Mouse (Mus musculus) hindbrain, postnatal 0 days (tissue): ENCODE results near the gene Ccdc184. TPM values are rescaled to one million over a fixed set of nuclear protein-coding genes. Genes with fewer than 3 reads are reported as not detected.

Source experiments
- ATAC-seq: fragments of 200-750 bp; cut with Nextera tagmentation; 2 replicates; pipeline ENCODE4 v1.8.0; 2017; ENCODE audit warnings: mild to moderate bottlenecking, moderate TSS enrichment, moderate library complexity
- DNase-seq: peaks from one replicate; pipeline ENCODE4 v3.0.0-alpha.2; 2015; ENCODE audit warnings: low spot score
- H3K27ac ChIP-seq: fragments of 300-500 bp; sonication (generic); 2 replicates; pipeline ENCODE4 v1.5.1; 2014; ENCODE audit warnings: mild to moderate bottlenecking
- H3K27me3 ChIP-seq: fragments of 300-500 bp; sonication (generic); 2 replicates; pipeline ENCODE4 v1.6.1; 2014; ENCODE audit warnings: low read length, mixed read lengths; ENCODE audit not compliant: insufficient read depth
- H3K36me3 ChIP-seq: fragments of 300-500 bp; sonication (generic); 2 replicates; pipeline ENCODE4 v1.6.1; 2014; ENCODE audit warnings: low read length, mixed read lengths; ENCODE audit not compliant: insufficient read depth
- H3K4me1 ChIP-seq: fragments of 300-500 bp; sonication (generic); 2 replicates; pipeline ENCODE4 v1.6.1; 2014; ENCODE audit warnings: antibody characterized with exemption, low read length, mixed read lengths; ENCODE audit not compliant: insufficient read depth
- H3K4me2 ChIP-seq: fragments of 300-500 bp; sonication (generic); 2 replicates; pipeline ENCODE4 v1.6.1; 2014; ENCODE audit warnings: low read depth, mild to moderate bottlenecking, low read length, moderate library complexity, mixed read lengths
- H3K4me3 ChIP-seq: fragments of 300-500 bp; sonication (generic); 2 replicates; pipeline ENCODE4 v1.5.1; 2014; ENCODE audit warnings: low read length
- H3K9ac ChIP-seq: fragments of 300-500 bp; sonication (generic); replicated peaks from 2 replicates; pipeline ENCODE4 v1.6.1; 2014; ENCODE audit warnings: mild to moderate bottlenecking, low read length, moderate library complexity, mixed read lengths
- H3K9me3 ChIP-seq: fragments of 300-500 bp; sonication (generic); 2 replicates; pipeline ENCODE4 v1.6.1; 2016; ENCODE audit warnings: low read length, mixed read lengths
- CTCF ChIP-seq: IDR thresholded peaks from 2 replicates; pipeline ENCODE4 v1.5.1; 2016; ENCODE audit warnings: antibody characterized with exemption, control low read depth, low read depth
- WGBS: fragments of 180-500 bp; shearing (Covaris S2); extraction: QIAGEN DNeasy Blood & Tissue Kit; methylation state at CpG from one replicate; pipeline ENCODE4 v1.1.7; 2014; 5-methylcytosine and 5-hydroxymethylcytosine counted together
- polyA plus RNA-seq: library from polyadenylated mRNA; unstranded; fragments of >200 nt; fragmentation: Nextera tagmentation; extraction: Ambion mirVana; gene quantifications from 2 replicates; pipeline ENCODE4 v1.2.1, GENCODE M21; 2015
- total RNA-seq: library from RNA; depleted of rRNA; stranded (reverse); fragments of >200 nt; gene quantifications from 2 replicates; pipeline ENCODE4 v1.2.3, GENCODE M21; 2014

The Ccdc184 gene
- total and polyA plus RNA-seq, 2 experiments from 2014 or later = 98.0 to 107 TPM

DNA sequence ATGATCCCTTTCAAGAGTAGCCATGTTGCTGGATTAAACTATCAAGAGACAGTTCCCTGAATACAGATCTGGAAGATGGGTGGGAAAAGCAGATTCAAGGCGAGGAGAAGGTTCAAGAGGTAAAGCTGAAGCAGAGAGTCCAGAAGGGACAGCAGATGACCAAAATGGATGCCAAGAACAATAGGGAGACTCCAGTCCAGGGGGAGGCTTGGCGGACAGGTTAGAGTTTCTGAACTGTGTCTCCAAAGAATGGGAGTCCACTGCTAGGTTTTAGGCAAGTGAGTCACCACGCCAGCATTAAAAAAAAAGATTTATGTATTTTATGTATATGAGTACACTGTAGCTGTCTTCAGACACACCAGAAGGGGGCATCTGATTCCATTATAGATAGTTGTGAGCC, 12.3 kb upstream of the Ccdc184 start:
- Histone ChIP-seq H3K27me3 (no peaks in the 10 kb centered on the region), H3K9ac (no peak overlapping the region), H3K36me3 (no peaks in the 10 kb centered on the region), H3K4me1 (no peaks in the 10 kb centered on the region), H3K9me3 (no peaks in the 10 kb centered on the region), H3K27ac (no peak overlapping the region), H3K4me3 (no peak overlapping the region), H3K4me2 (no peak overlapping the region)
- TF ChIP-seq CTCF = no peak
- ATAC-seq (no peak), DNase-seq (no peak)
- WGBS = 82% methylated on average over 3 of the region's 3 CpGs

DNA sequence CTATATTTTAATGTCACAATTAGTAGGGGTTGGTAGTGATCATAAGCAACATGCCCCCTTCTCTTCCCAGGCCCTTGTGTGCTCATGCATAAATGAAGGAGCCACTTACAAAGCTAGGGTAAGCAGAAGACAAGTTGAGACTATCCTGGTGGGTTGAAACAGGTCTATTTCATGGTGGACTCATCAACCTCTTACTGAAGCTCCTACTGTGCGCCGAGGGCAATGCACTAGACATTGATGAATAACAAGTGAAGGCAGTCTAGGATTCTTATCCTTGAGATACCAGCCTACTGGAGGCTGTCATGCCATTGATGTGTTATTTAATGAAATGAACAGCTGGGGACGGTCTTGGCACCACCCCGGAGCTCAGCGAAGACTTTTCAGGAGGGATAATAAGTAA, 11.7 kb upstream of the Ccdc184 start:
- ATAC-seq (no peak), DNase-seq (no peak)
- Histone ChIP-seq H3K36me3 (no peaks in the 10 kb centered on the region), H3K27ac (no peak overlapping the region), H3K9me3 (no peaks in the 10 kb centered on the region), H3K4me3 (no peak overlapping the region), H3K9ac (no peak overlapping the region), H3K4me2 (no peak overlapping the region), H3K4me1 (no peaks in the 10 kb centered on the region), H3K27me3 (no peaks in the 10 kb centered on the region)
- WGBS = 84% methylated on average over 5 of the region's 5 CpGs
- TF ChIP-seq CTCF = no peak

DNA sequence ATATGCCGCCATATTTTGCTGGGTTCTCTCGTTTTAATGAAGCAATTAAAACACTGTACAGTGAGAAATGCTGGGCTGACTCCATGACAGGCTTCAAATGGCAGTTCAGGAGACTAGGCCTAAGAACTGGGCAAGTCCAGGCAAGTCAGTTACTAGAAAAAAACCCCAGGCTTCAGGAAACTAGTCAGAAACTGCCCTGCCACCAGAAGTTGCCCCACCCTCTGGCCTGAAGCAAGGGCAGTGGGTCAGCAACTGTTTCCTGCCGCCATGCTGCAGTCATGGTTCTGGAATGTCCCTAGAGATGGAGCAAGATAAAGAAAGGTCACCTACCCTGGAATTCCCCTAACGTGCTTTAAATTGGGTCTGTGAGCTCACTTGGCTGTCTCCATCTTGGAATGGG, 11.0 kb upstream of the Ccdc184 start:
- Histone ChIP-seq H3K9me3 (no peaks in the 10 kb centered on the region), H3K4me2 (no peak overlapping the region), H3K27ac (no peak overlapping the region), H3K9ac (no peak overlapping the region), H3K36me3 (no peaks in the 10 kb centered on the region), H3K4me1 (no peaks in the 10 kb centered on the region), H3K27me3 (no peaks in the 10 kb centered on the region), H3K4me3 (no peak overlapping the region)
- no peak for DNase-seq
- 72% methylated on average over 4 of the region's 4 CpGs for WGBS
- TF ChIP-seq CTCF = no peak
- no peak for ATAC-seq

- DNase-seq = no peak
Measured at GRCm38 (mm10) chr15:98157253-98157652, 9.7 kb upstream of the Ccdc184 start.

DNA sequence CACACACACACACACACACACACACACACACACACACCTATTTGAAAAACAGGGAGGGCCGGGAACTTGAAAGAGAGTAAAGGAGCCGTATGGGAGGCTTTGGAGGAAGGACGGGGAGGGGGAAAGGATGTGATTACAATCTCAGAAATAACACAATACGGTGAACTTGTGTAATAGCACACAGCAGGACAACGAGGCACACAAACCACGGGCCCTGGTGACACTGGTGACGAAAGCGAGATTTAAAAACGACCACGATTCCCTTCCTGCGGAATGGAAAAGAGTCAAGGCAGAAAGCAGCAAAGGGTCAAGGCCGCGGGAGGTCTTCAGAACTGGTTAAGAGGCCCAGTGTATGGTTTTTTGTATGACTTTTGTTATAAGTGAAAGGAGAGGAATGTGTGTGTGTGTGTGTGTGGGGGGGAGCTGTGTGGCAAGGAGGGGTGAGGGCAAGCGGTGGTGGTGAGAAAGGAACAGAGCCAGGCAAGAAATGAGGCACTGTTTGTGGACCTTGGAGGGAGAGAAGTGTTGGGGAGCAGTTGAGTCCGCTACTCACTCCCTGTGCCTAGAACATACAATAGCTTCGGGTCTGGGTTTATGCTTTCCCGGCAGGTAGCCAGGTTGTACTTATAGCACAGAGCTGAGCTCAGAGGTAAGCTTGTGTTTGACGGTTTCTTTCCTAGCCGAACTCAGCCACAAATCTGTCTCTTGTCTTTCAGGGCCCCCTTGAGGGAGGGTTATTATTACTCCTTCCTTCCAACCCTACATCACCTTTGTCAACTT, 5.7 kb upstream of the Ccdc184 start:
- H3K9ac ChIP-seq = no peak overlapping the region
- no peak overlapping the region for H3K4me2 ChIP-seq
- no peak for TF ChIP-seq CTCF
- no peaks in the 10 kb centered on the region for H3K9me3 ChIP-seq
- H3K4me1 ChIP-seq = no peaks in the 10 kb centered on the region
- 50% methylated on average over 19 of the region's 19 CpGs for WGBS
- no peak for ATAC-seq
- no peak overlapping the region for H3K27ac ChIP-seq
- DNase-seq = no peak
- H3K4me3 ChIP-seq = no peak overlapping the region
- no peaks in the 10 kb centered on the region for H3K36me3 ChIP-seq
- no peaks in the 10 kb centered on the region for H3K27me3 ChIP-seq

More at GRCm38 (mm10) chr15:98157253-98157652, 9.7 kb upstream of the Ccdc184 start:
- Histone ChIP-seq H3K9ac (no peak overlapping the region), H3K4me2 (no peak overlapping the region), H3K36me3 (no peaks in the 10 kb centered on the region), H3K4me1 (no peaks in the 10 kb centered on the region), H3K27me3 (no peaks in the 10 kb centered on the region), H3K9me3 (no peaks in the 10 kb centered on the region), H3K4me3 (no peak overlapping the region), H3K27ac (no peak overlapping the region)
- no peak for TF ChIP-seq CTCF
- no peak for ATAC-seq
- 91% methylated on average over 1 of the region's 1 CpGs for WGBS

DNA sequence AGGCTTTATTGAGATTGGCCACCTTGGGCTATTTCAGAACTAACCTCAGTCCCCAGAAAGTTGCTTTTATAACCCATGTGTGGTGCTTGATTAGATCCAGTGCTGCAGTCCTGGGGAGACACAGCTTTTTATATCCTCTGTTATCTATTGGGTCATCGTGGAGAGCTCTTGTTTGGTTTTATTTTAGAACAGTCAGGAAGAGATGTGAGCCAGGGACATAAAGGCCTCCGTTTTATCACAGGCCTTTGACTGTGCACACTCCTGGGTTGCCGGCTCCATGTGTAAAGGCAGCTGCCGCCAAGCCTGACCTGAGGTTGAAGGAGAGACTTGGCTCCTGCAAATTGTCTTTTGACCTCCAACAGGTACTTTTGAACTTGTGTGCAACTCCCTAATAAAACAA, 4.4 kb upstream of the Ccdc184 start:
- ATAC-seq (no peak), DNase-seq (no peak)
- H3K27ac ChIP-seq = no peak overlapping the region
- no peaks in the 10 kb centered on the region for H3K27me3 ChIP-seq
- H3K4me2 ChIP-seq = no peak overlapping the region
- H3K4me1 ChIP-seq = no peaks in the 10 kb centered on the region
- H3K9me3 ChIP-seq = no peaks in the 10 kb centered on the region
- 67% methylated on average over 4 of the region's 4 CpGs for WGBS
- no peak for TF ChIP-seq CTCF
- no peak overlapping the region for H3K4me3 ChIP-seq
- H3K36me3 ChIP-seq = no peaks in the 10 kb centered on the region
- no peak overlapping the region for H3K9ac ChIP-seq

DNA sequence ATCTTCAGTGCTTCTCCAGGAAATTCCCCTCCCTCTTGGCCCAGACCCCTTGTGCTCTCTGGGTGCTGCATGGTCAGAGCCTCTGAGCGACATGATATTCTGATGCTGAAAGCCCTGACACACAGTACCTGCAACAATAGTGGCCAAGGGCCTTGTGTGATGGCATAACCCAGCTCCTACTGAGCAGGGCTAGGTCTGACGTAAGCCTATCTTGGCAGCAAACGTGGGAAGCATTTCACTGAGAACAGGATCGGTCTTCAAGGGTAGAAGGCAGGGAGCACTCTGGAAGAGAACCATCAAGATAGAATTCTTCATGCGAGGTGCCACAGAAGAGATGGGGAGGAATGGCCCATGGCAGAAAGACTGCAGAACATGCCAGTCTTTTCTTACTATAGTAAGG, 1.4 kb upstream of the Ccdc184 start, which contains the start of gene Asb8:
TSS of gene Asb8 (minus strand) at position 101 of the 400 bp plus-strand sequence.
- TF ChIP-seq CTCF = no peak
- Histone ChIP-seq H3K4me2 (peak within 1 kb of the TSS; percentile 77), H3K4me1 (peaks cover under 1% of the 10 kb centered on the region; the same call in 1 of the 2 replicates), H3K27me3 (no peaks in the 10 kb centered on the region), H3K9ac (no peak within 1 kb of the TSS), H3K36me3 (no peaks in the 10 kb centered on the region), H3K27ac (no peak within 1 kb of the TSS), H3K4me3 (no peak within 1 kb of the TSS), H3K9me3 (no peaks in the 10 kb centered on the region)
- no peak for ATAC-seq
- no peak for DNase-seq
- 83% methylated on average over 5 of the region's 5 CpGs for WGBS
